In the genomic region with DNA sequence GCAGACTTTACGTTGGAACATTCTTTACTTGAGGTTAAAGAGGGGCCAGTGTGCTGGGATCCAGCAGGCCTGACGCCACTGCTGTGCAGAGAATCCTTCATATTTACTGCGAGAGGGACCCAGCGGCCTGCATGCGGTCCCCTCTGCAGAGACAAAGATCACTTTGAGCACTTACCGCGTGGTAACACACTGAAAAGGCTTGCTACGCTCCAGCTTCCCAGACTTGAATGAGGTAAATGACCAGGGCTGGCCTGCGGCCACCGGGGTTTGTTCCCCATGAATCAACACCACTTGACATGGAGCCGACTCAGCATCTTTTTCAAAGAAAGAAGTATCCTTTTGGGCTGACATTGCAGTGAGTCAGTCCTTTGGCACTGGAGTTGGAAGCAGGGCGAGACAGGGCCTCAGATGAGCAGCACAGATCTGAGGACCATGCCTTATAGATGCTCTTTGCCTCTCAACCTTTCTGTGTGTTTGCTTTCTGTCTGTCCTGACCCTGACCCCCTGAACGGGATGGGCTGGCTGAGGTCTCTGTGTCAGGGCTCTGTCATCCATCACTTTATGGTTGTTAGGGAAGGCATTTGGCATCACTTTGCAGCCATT, we compare ENCODE assay signal across 8 mouse cellular contexts.
DNase-seq lines count a peak whose midpoint lies in the region; ATAC-seq lines count a peak whose summit lies in the region.

No protein-coding gene starts in this region.

- no peaks in the 10 kb centered on the region for H3K36me3 ChIP-seq in heart, embryonic 10.5 days
- H3K36me3 ChIP-seq in kidney, embryonic 14.5 days (ENCODE audit: control insufficient read depth, insufficient read depth, low read length) = no peaks in the 10 kb centered on the region
- no peaks in the 10 kb centered on the region for H3K36me3 ChIP-seq in lung, embryonic 16.5 days (ENCODE audit: control insufficient read depth, insufficient read depth, low read length)

- H3K4me1 ChIP-seq in heart, embryonic 10.5 days = peaks cover 19% of the 10 kb centered on the region
- H3K4me1 ChIP-seq in kidney, embryonic 14.5 days (ENCODE audit: control insufficient read depth, insufficient read depth, low read length) = peaks cover 10% of the 10 kb centered on the region
- peaks cover 10% of the 10 kb centered on the region for H3K4me1 ChIP-seq in lung, embryonic 16.5 days (replicated peaks; ENCODE audit: control insufficient read depth, insufficient read depth, low read length)

- H3K9me3 ChIP-seq in heart, embryonic 10.5 days = no peaks in the 10 kb centered on the region
- H3K9me3 ChIP-seq in kidney, embryonic 14.5 days (ENCODE audit: control insufficient read depth, low read length) = no peaks in the 10 kb centered on the region
- H3K9me3 ChIP-seq in lung, embryonic 16.5 days (ENCODE audit: control insufficient read depth, low read length) = no peaks in the 10 kb centered on the region

- DNase-seq in heart, adult 18-20 months = peak; percentile 51 to 66
- DNase-seq in heart, embryonic 10.5 days (ENCODE audit: low spot score) = no peak
- DNase-seq in cerebellum, postnatal 10 days = peak; percentile 58 to 68
- peak; percentile 56 for DNase-seq in gastrocnemius, postnatal 10 days
- peak; percentile 43 for DNase-seq in right cerebral cortex, postnatal 25 days

- ATAC-seq in kidney, embryonic 14.5 days (ENCODE audit: low FRiP score, low TSS enrichment) = peak; percentile 50
- peak; percentile 37 for ATAC-seq in lung, embryonic 16.5 days (ENCODE audit: low read depth)
- no peak for ATAC-seq in megakaryocyte, adult 5-6 weeks (ENCODE audit: poor library complexity, severe bottlenecking)

- no peaks in the 10 kb centered on the region for H3K27me3 ChIP-seq in heart, embryonic 10.5 days (ENCODE audit: insufficient read depth, poor library complexity, severe bottlenecking)
- H3K27me3 ChIP-seq in kidney, embryonic 14.5 days (ENCODE audit: control insufficient read depth, insufficient read depth, low read length) = no peaks in the 10 kb centered on the region
- H3K27me3 ChIP-seq in lung, embryonic 16.5 days (ENCODE audit: control insufficient read depth, insufficient read depth, low read depth, low read length) = no peaks in the 10 kb centered on the region

- H3K4me3 ChIP-seq in heart, embryonic 10.5 days = no peak overlapping the region
- no peak overlapping the region for H3K4me3 ChIP-seq in kidney, embryonic 14.5 days (ENCODE audit: low read length)
- H3K4me3 ChIP-seq in lung, embryonic 16.5 days (ENCODE audit: low read length) = no peak overlapping the region

- H3K27ac ChIP-seq in heart, embryonic 10.5 days = no peak overlapping the region
- H3K27ac ChIP-seq in kidney, embryonic 14.5 days (ENCODE audit: low read depth, low read length) = peak overlapping the region; percentile 42; the same call in 1 of the 2 replicates
- H3K27ac ChIP-seq in lung, embryonic 16.5 days (ENCODE audit: low read length) = no peak overlapping the region

- no peak overlapping the region; the same call in 1 of the 2 replicates for H3K9ac ChIP-seq in kidney, embryonic 14.5 days (ENCODE audit: low read depth, low read length)
- no peak overlapping the region for H3K9ac ChIP-seq in lung, embryonic 16.5 days (ENCODE audit: low read length)

- WGBS in heart, embryonic 10.5 days = 77% methylated on average over 13 of the region's 13 CpGs
- WGBS in kidney, embryonic 14.5 days = 26% methylated on average over 13 of the region's 13 CpGs
- 38% methylated on average over 13 of the region's 13 CpGs for WGBS in lung, embryonic 16.5 days

- no peak overlapping the region for H3K4me2 ChIP-seq in kidney, embryonic 14.5 days (replicated peaks; ENCODE audit: low read depth, low read length)
- H3K4me2 ChIP-seq in lung, embryonic 16.5 days (ENCODE audit: low read depth, low read length) = no peak overlapping the region
